Mouse (Mus musculus) frontal cortex, postnatal 36 days (tissue): ENCODE results near the gene Ndufa1.
"Not testable (repeated sequence)": the region's sequence is repeated elsewhere in the genome, so short reads cannot be mapped to it uniquely, and the experiment has no call there.

Experiments
- DNase-seq, 2 experiments: peaks; one replicate each; pipeline ENCODE4 v3.0.0; 2022; ENCODE audit warnings: low spot score in 2 of 2

Ndufa1 gene

DNA sequence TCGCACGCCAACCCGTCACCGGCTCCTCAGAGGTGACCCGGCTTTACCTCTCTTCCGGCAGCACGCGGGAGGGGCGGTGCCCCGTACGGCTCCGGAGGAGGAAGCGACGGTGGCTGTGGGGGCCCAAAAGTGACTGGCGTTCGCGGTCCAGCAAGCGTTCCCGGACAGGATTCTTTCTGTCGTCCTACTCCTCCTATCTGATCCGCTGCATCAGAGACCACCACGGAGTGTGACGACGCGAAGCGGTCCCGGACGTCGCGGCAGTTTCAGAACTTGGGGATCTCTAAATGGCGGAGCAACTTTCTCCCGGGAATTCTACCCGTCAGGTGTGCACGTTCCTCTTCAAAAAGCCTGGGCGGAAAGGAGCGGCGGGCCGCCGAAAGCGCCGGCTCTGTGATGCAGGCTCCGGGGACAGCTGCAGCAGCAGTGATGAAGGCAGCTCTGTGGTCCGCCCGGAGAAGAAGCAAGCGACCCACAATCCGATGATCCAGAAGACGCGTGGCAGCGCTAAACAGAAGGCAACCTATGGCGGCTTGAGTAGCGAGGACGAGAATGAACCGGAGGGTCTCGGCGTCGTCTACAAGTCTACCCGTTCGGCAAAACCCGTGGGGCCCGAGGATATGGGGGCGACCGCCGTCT, at the start of gene Ndufa1, which contains the start of gene Rnf113a1:
Gene Ndufa1 (minus strand): TSS at position 59 of the 639 bp plus-strand sequence.
Gene Rnf113a1 (plus strand): TSS at position 141 of the 639 bp plus-strand sequence.
- DNase-seq: peak; percentile 81 to 85

DNA sequence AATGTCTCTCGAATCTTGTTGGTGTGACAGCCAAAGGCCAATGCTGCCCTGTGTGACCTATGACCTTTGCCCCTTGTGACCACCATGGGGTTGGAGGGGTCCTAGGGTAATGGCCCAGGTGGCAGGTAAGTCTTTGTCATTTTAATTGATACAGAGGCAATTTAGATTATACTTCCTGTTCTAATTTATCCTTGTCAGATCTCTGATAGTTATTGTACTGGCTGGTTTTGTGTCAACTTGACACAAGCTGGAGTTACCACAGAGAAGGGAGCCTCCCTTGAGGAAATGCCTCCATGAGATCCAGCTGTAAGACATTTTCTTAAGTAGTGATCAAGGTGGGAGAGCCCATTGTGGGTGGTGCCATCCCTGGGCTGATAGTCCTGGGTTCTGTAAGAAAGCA, 31.2 kb upstream of the Ndufa1 start, which contains the start of gene Rhox1:
Gene Rhox1 (minus strand): TSS at position 101 of the 400 bp plus-strand sequence.
- DNase-seq: not testable (repeated sequence)

DNA sequence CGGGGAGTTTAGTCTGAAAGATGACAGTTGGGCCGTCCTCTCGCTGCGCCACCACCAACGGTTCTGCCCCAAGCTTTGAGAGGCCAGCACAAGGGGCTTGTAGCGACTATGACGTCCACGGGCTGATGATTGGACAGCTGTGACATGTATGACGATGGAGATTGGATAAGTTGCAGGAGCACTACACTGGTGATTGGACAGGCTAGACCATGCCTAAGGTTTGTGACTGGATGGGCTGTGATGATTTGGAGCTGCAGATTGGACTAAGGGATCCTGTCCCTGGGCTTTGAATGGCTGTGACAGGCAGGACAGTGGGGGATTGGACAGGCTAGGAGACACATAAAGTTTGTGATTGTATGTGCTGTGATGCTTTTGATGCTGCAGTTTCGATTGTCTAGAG, 20.0 kb upstream of the Ndufa1 start, which contains the start of gene Gm9:
Gene Gm9 (minus strand): TSS at position 101 of the 400 bp plus-strand sequence.
- no peak for DNase-seq

DNA sequence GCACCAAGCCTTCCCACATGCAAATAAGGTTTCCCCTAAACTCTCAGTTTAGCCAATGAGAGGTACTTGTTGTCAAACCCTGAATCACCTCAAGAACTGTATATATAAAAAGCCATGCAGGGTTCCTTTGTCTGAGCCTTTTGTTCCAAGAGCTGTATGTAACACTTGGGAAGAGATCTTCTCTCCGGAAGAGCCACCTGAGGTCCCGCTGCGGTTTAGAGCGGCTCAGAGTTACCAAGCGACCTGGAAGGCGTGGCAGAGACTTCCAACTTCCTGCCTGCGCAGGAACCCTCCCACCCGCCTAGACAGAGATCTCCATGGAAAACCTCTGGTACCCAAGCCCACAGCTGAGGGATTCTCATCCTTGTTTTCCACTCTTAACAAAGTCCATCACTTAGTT, 7.7 kb upstream of the Ndufa1 start:
- no peak for DNase-seq

DNA sequence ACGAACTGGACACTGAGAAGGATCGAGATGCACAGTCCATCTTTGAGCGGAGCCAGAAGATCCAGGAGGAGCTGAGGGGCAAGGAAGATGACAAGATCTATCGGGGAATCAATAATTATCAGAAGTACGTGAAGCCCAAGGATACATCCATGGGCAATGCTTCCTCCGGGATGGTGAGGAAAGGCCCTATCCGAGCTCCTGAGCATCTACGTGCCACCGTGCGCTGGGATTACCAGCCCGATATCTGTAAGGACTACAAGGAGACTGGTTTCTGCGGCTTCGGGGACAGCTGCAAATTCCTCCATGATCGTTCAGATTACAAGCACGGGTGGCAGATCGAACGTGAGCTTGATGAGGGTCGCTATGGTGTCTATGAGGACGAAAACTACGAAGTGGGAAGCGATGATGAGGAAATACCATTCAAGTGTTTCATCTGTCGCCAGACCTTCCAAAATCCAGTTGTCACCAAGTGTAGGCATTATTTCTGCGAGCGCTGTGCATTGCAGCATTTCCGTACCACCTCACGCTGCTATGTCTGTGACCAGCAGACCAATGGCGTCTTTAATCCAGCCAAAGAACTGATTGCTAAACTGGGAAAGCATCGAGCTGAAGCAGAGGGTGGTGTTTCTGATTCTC, 899 bp upstream of the Ndufa1 start:
- peak in 1 of 2 experiments; percentile 24 for DNase-seq

DNA sequence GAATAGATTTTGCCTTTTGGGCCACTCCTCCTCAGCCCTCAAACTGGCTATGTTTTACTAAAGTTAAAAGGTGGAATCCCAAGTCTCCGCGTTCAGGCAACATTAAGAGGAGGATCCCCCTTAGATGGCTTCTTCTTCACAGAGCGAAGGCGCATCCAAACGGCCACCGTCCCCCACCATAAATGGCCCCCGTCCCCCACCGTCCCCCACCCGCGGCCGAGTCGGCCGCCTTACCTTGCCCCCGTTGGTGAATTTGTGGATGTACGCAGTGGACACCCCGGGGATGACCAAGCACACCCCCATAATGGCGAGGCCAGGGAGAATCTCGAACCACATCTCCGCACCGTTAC, 233 bp downstream of the Ndufa1 start:
- peak in 1 of 2 experiments; percentile 1 for DNase-seq

DNA sequence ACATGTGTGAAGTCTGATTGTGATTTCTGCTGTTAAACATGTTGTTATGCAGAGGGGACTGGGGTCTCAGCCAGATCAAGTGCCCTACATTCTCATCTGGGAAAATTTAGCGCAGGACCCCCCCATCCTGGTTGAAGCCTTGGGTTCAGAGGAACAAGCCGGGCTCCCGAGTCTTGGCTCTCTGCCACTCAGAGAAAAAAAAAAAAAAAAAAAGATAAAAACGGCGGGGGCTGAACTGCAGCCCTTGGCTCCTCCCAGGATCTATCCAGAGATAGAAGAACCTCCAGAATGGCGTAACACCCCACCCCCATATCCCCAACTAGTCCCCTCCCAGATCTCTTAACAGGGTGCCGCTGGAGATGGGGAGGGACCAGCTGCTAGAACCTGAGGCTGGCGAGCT, 6.6 kb downstream of the Ndufa1 start:
- DNase-seq: not testable (repeated sequence)

DNA sequence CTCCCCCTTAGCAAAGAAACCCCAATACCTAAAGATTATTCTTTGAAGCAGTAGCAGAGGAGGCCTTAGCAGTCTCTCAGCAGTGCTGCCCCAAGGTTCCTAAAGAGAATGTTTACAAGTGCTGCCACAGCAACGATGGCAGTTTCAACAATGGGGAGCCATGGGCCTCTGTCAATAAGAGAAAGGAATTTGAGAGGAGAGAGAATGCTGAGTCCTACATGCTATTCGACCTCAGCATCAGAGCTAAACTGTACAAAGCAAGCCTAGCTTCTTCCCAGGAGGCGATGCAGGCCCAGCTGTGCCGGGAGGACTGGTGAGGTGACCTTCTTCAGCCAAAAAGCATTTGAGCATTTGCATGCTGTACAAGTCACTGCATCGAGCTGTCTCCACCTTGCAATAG, 22.2 kb downstream of the Ndufa1 start, which contains the start of gene Akap14:
Gene Akap14 (minus strand): TSS at position 101 of the 400 bp plus-strand sequence.
- DNase-seq: no peak

DNA sequence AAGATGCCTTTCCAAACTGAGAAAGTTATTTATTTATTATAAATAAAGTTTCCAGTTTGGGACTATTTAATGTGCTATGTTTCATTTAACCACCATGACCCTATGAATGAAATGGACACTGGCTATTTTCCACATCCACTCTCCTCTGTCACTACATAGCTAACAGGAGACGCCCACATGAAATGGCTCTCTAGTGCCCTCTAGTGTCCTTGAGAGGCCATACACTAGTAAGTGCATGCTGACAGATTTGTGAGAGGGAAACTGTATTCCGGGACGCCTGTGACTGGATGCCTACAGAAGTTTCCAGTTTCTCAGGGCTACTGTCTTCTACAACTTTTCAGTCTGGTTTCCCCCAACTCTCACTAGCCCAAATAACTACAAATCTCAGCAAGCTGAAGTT, 23.9 kb downstream of the Ndufa1 start:
- DNase-seq: peak in 1 of 2 experiments; percentile 25

DNA sequence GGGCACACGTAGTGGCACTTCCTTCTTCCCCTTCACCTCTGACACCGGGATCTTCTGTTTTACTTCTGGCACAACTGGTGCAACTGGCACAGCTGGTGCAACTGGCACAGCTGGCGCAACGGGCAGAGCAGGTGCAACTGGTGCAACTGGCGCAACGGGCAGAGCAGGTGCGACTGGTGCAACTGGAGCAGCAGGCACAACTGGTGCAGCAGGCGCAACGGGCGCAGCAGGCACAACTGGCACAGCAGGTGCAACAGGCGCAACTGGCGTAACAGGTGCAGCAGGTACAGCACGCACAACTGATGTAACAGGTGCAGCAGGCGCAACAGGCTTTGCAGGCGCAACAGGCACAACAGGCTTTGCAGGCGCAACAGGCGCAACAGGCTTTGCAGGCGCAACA, 27.8 kb downstream of the Ndufa1 start:
- no peak for DNase-seq

DNA sequence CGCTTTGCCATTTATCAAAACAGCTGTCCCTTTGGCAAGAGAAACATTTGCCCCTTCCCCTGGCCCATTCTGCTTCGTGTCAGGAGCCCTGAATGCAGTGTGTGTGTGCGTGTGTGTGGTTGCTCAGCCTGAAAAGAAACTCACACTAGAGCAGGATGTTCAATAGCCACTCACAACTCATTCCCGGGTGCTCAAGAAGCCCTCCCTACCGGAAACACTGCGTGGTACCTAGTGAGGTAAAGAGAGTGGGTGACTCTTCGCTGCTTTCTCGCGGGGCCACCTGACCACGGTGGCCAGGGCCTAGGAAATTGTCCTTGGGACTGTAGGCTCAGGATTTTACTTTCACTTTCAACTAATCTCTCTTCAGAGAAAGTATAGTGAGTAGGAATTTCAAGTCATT, 29.8 kb downstream of the Ndufa1 start:
- no peak for DNase-seq

DNA sequence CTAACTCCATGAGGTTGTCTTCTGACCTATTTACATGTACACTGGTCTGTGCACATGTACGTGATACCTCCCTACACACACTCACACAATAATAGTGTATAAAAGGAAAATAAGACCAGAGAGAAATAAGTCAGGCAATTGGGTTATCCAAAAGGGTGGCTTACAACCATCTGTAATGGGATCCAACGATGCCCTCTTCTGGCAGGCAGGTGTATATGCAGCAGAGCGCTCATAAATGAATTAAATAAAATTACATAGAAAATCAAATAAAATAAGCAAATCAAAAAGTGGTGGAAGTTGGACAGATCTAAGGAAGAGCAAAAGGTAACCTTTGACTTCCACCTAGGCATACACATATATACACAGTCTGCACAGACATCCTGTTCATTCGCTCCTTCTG, 33.1 kb downstream of the Ndufa1 start:
- DNase-seq: no peak

DNA sequence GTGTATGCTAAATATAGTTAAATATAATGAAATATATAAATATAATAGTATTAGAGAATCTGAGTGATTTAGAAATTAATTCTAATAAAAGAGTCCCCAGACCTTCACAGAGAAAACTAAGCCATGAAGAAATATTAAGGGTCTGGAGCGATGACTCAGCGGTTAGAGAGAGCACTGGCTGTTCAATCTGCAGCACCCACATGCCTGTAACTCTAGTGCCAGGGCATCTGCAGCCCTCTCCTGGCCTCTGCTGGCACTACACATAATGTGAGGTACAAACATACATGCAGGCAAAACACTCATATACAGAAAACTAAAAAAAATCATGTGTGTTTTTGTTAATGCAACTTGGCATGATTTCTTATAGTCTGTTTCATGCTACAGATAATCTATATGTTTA, 46.0 kb downstream of the Ndufa1 start:
- no peak for DNase-seq

DNA sequence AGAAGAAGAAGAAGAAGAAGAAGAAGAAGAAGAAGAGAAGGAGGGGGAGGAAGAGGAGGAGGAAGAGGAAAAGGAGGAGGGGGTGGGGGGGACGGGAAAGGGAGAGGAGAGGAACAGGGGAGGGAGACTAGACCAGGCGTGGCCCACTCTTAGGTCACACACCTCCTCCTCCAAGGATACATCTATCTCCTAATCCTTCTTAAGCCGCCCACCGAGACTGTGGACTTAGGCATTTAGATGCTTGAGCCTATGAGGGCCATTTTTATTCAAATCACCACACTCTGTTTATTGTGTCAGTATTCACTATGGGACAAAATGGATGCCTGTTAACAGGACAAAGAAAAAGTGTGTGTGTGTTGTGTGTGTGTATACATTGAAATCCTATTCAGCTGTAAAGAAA, 46.5 kb downstream of the Ndufa1 start:
- DNase-seq: not testable (repeated sequence)

DNA sequence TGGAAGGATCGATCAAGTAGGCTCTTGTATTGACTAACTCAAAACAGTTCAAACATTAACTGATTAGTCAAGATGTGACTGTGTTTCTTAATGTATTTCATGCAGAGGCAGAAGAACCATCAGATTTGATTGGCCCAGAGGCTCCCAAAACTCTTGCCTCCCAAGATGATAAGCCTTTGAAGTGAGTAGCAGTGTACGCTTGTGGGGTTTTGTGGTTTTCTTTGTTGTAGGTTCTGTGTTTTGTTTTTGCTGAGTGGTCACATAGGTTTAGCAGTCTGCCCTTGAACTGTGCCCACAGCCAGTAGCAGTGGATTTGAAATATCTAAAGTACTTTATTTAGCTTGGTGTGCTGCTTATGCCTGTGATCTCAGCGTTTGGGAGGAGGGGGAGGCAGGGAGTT, 49.2 kb downstream of the Ndufa1 start:
- DNase-seq: no peak
